Mouse (Mus musculus) CH12.LX (cell line): ENCODE data around the gene Tspan32. TPM values are rescaled to one million over a fixed set of nuclear protein-coding genes. Genes with fewer than 3 reads are reported as not detected.

ENCODE experiments used
- DNase-seq: peaks from one replicate; pipeline ENCODE4 v3.0.0-alpha.2; 2013; ENCODE audit errors: extremely low read depth
- H3K27ac ChIP-seq: 2 replicates; pipeline ENCODE4 v1.5.1; 2012; ENCODE audit warnings: low read depth, mild to moderate bottlenecking, control low read depth, moderate library complexity; ENCODE audit not compliant: insufficient read depth
- H3K27me3 ChIP-seq: replicated peaks from 2 replicates; pipeline ENCODE3; 2012; ENCODE audit warnings: inconsistent platforms
- H3K36me3 ChIP-seq, 2 experiments: replicated peaks in 1 of 2; 2 replicates each; pipeline versions ENCODE3 to v1.6.1; 2012; ENCODE audit warnings: inconsistent platforms in 1 of 2, low read length in 1 of 2, mild to moderate bottlenecking in 1 of 2, mixed read lengths in 1 of 2, moderate library complexity in 1 of 2; ENCODE audit not compliant: control insufficient read depth in 1 of 2, insufficient read depth in 1 of 2
- H3K4me1 ChIP-seq, 2 experiments: 2 replicates each; pipeline ENCODE4 v1.6.1; 2012; ENCODE audit warnings: inconsistent platforms in 1 of 2, moderate library complexity in 1 of 2; ENCODE audit not compliant: insufficient read depth in 2 of 2, control insufficient read depth in 1 of 2
- H3K4me2 ChIP-seq: 2 replicates; pipeline ENCODE4 v1.6.1; 2012; ENCODE audit warnings: low read depth, mild to moderate bottlenecking, control low read depth; ENCODE audit not compliant: poor library complexity, insufficient read depth, severe bottlenecking
- H3K4me3 ChIP-seq, 3 experiments: fragments of 150-350 bp in 1 of 3; sonication (generic) in 1 of 3; replicated peaks in 1 of 3; 2 replicates each; pipeline versions ENCODE3 to v1.5.1; 2011 to 2012; ENCODE audit warnings: low read depth in 2 of 3, low read length in 2 of 3, mild to moderate bottlenecking in 2 of 3, moderate library complexity in 2 of 3, control low read depth in 1 of 3, improper control_type of control experiment in 1 of 3, inconsistent platforms in 1 of 3, mixed read lengths in 1 of 3; ENCODE audit not compliant: poor library complexity in 1 of 3
- H3K79me2 ChIP-seq: replicated peaks from 2 replicates; pipeline ENCODE4 v1.6.1; 2012; ENCODE audit warnings: mild to moderate bottlenecking, moderate library complexity; ENCODE audit not compliant: control insufficient read depth, poor library complexity, insufficient read depth, severe bottlenecking; ENCODE audit errors: extremely low read depth
- H3K9ac ChIP-seq: 2 replicates; pipeline ENCODE4 v1.6.1; 2012; ENCODE audit warnings: low read depth, mild to moderate bottlenecking, control low read depth, moderate library complexity; ENCODE audit not compliant: insufficient read depth
- H3K9me3 ChIP-seq: replicated peaks from 2 replicates; pipeline ENCODE3; 2012; ENCODE audit warnings: low read length, inconsistent platforms, mixed read lengths
- BHLHE40 ChIP-seq: IDR thresholded peaks from 2 replicates; pipeline ENCODE4 v1.6.1; 2011; ENCODE audit warnings: mild to moderate bottlenecking, low read depth, low read length, improper control_type of control experiment
- CHD1 ChIP-seq: IDR thresholded peaks from 2 replicates; pipeline ENCODE4 v1.6.1; 2012; ENCODE audit warnings: low read depth, low read length, improper control_type of control experiment, inconsistent platforms
- CHD2 ChIP-seq: IDR thresholded peaks from 2 replicates; pipeline ENCODE4 v1.6.1; 2011; ENCODE audit warnings: low read length, improper control_type of control experiment
- CTCF ChIP-seq, 2 experiments: IDR thresholded peaks in 1 of 2; conservative IDR thresholded peaks in 1 of 2; 2 replicates each; pipeline ENCODE4 v1.5.1; 2011 to 2012; ENCODE audit warnings: low read depth in 2 of 2, low read length in 2 of 2, improper control_type of control experiment in 1 of 2, inconsistent platforms in 1 of 2, mild to moderate bottlenecking in 1 of 2, moderate library complexity in 1 of 2
- E2F4 ChIP-seq: IDR thresholded peaks from 2 replicates; pipeline ENCODE4 v1.6.1; 2011; ENCODE audit warnings: low read depth, low read length, improper control_type of control experiment; ENCODE audit not compliant: insufficient replicate concordance
- ELF1 ChIP-seq: IDR thresholded peaks from 2 replicates; pipeline ENCODE4 v1.6.1; 2014; ENCODE audit warnings: low read depth, mild to moderate bottlenecking, inconsistent platforms, low read length, improper control_type of control experiment
- EP300 ChIP-seq: IDR thresholded peaks from 2 replicates; pipeline ENCODE4 v1.6.1; 2011; ENCODE audit warnings: low read length, improper control_type of control experiment
- GABPA ChIP-seq: IDR thresholded peaks from 2 replicates; pipeline ENCODE4 v1.6.1; 2012; ENCODE audit warnings: low read depth, low read length, improper control_type of control experiment, inconsistent platforms; ENCODE audit not compliant: insufficient replicate concordance
- HCFC1 ChIP-seq: IDR thresholded peaks from 2 replicates; pipeline ENCODE4 v1.6.1; 2012; ENCODE audit warnings: low read depth, mild to moderate bottlenecking, inconsistent platforms, low read length, improper control_type of control experiment
- IRF4 ChIP-seq: IDR thresholded peaks from 2 replicates; pipeline ENCODE4 v1.6.1; 2014; ENCODE audit warnings: low read depth, mild to moderate bottlenecking, inconsistent platforms, low read length, improper control_type of control experiment
- KAT2A ChIP-seq: IDR thresholded peaks from 2 replicates; pipeline ENCODE4 v1.6.1; 2012; ENCODE audit warnings: low read length, improper control_type of control experiment, inconsistent platforms; ENCODE audit not compliant: insufficient replicate concordance
- MAFK ChIP-seq: IDR thresholded peaks from 2 replicates; pipeline ENCODE4 v1.6.1; 2011; ENCODE audit warnings: low read length, improper control_type of control experiment; ENCODE audit not compliant: insufficient replicate concordance
- MAX ChIP-seq: IDR thresholded peaks from 2 replicates; pipeline ENCODE4 v1.6.1; 2011; ENCODE audit warnings: low read length, improper control_type of control experiment
- MEF2A ChIP-seq: IDR thresholded peaks from 2 replicates; pipeline ENCODE4 v1.6.1; 2014; ENCODE audit warnings: low read depth, mild to moderate bottlenecking, inconsistent platforms, low read length, improper control_type of control experiment, borderline replicate concordance
- MXI1 ChIP-seq: IDR thresholded peaks from 2 replicates; pipeline ENCODE4 v1.6.1; 2011; ENCODE audit warnings: mild to moderate bottlenecking, low read depth, low read length, improper control_type of control experiment
- MYC ChIP-seq: IDR thresholded peaks from 2 replicates; pipeline ENCODE4 v1.6.1; 2011; ENCODE audit warnings: low read depth, mild to moderate bottlenecking, improper control_type of control experiment, low read length
- NELFE ChIP-seq: IDR thresholded peaks from 2 replicates; pipeline ENCODE4 v1.6.1; 2011; ENCODE audit warnings: low read depth, low read length, improper control_type of control experiment
- NRF1 ChIP-seq: IDR thresholded peaks from 2 replicates; pipeline ENCODE4 v1.6.1; 2014; ENCODE audit warnings: low read depth, mild to moderate bottlenecking, inconsistent platforms, low read length, improper control_type of control experiment, moderate library complexity
- POLR2A ChIP-seq: IDR thresholded peaks from 2 replicates; pipeline ENCODE4 v1.6.1; 2011; ENCODE audit warnings: low read depth, mild to moderate bottlenecking, improper control_type of control experiment, low read length
- POLR2AphosphoS2 ChIP-seq: IDR thresholded peaks from 2 replicates; pipeline ENCODE4 v1.6.1; 2011; ENCODE audit warnings: low read depth, low read length, improper control_type of control experiment
- RAD21 ChIP-seq: IDR thresholded peaks from 2 replicates; pipeline ENCODE4 v1.6.1; 2011; ENCODE audit warnings: low read depth, mild to moderate bottlenecking, low read length, improper control_type of control experiment, moderate library complexity
- RCOR1 ChIP-seq: conservative IDR thresholded peaks from 2 replicates; pipeline ENCODE4 v1.6.1; 2012; ENCODE audit warnings: low read depth, mild to moderate bottlenecking, inconsistent platforms, low read length, improper control_type of control experiment
- TBP ChIP-seq: conservative IDR thresholded peaks from 2 replicates; pipeline ENCODE4 v1.6.1; 2011; ENCODE audit warnings: low read depth, low read length, improper control_type of control experiment
- TCF12 ChIP-seq: IDR thresholded peaks from 2 replicates; pipeline ENCODE4 v1.6.1; 2014; ENCODE audit warnings: low read depth, mild to moderate bottlenecking, inconsistent platforms, low read length, improper control_type of control experiment
- UBTF ChIP-seq: IDR thresholded peaks from 2 replicates; pipeline ENCODE4 v1.6.1; 2012; ENCODE audit warnings: low read depth, mild to moderate bottlenecking, inconsistent platforms, low read length, improper control_type of control experiment, moderate library complexity
- ZNF384 ChIP-seq: IDR thresholded peaks from 2 replicates; pipeline ENCODE4 v1.6.1; 2012; ENCODE audit warnings: low read depth, low read length, improper control_type of control experiment, inconsistent platforms
- dilution Hi-C: fragments of 300-500 bp; cut with MboI; formaldehyde crosslinking; loops from 2 replicates; pipeline ENCODE4 v1.14.3; 2020; ENCODE audit warnings: low sequenced_read_pairs; ENCODE audit not compliant: extremely low pct_unique_long_range_greater_than_20kb, extremely low pct_ligation_motif_present
- in situ Hi-C: fragments of 300-500 bp; cut with MboI; formaldehyde crosslinking; loops from 3 replicates; pipeline ENCODE4 v1.14.3; 2019; ENCODE audit warnings: low sequenced_read_pairs, low pct_ligation_motif_present, low pct_unique_long_range_greater_than_20kb, mixed read lengths
- polyA plus RNA-seq: library from polyadenylated mRNA; unstranded; fragments of >175 nt; gene quantifications from 2 replicates; pipeline ENCODE4 v1.2.1, GENCODE M21; 2012; ENCODE audit warnings: low read depth; ENCODE audit not compliant: insufficient read length
- total RNA-seq, 2 experiments: library from RNA; depleted of rRNA; stranded (reverse); fragments of 300-350 nt in 1 of 2; fragments of >200 nt in 1 of 2; gene quantifications; 2 replicates each; pipeline ENCODE4 v1.2.3; 2012 to 2014

Tspan32 gene
- total and polyA plus RNA-seq, 3 experiments = 28.2 to 34.5 (median 28.6) TPM

- Histone ChIP-seq H3K9me3 (no peaks in the 10 kb centered on the region), H3K27ac (no peak overlapping the region), H3K36me3 (peaks cover 3 to 43% of the 10 kb centered on the region in 2 experiments), H3K4me2 (no peak overlapping the region), H3K4me1 (peaks cover 33 to 70% of the 10 kb centered on the region in 2 experiments), H3K4me3 (peak overlapping the region in 1 of 3 experiments; percentile 4), H3K79me2 (no peaks in the 10 kb centered on the region), H3K27me3 (no peaks in the 10 kb centered on the region), H3K9ac (no peak overlapping the region)
- in situ Hi-C loops = loop anchor here (25.0 kb wide), 1 partner anchor 555 kb away; the partner anchor contains the start of gene Lsp1
- no peak for DNase-seq
- dilution Hi-C loops = no loop called here
- no peak for TF ChIP-seq E2F4
- TF ChIP-seq POLR2AphosphoS2 = no peak
- no peak for TF ChIP-seq CHD2
- TF ChIP-seq KAT2A = no peak
- TF ChIP-seq UBTF = no peak
Observed at GRCm38 (mm10) chr7:143017181-143017580, 12.3 kb downstream of the Tspan32 start.

GRCm38 (mm10) chr7:143020040-143020439, 15.2 kb downstream of the Tspan32 start:
- H3K36me3 ChIP-seq = peaks cover 3 to 38% of the 10 kb centered on the region in 2 experiments
- peak overlapping the region; percentile 92 for H3K27ac ChIP-seq
- no peak overlapping the region for H3K9ac ChIP-seq
- in situ Hi-C loops (loop anchor here (25.0 kb wide), 1 partner anchor 558 kb away; the partner anchor contains the start of gene Lsp1), dilution Hi-C loops (no loop called here)
- H3K9me3 ChIP-seq = peaks cover 11% of the 10 kb centered on the region
- H3K4me3 ChIP-seq = peak overlapping the region in 1 of 3 experiments; percentile 54
- H3K4me1 ChIP-seq = peaks cover 39 to 87% of the 10 kb centered on the region in 2 experiments
- H3K27me3 ChIP-seq = no peaks in the 10 kb centered on the region
- no peak overlapping the region for H3K4me2 ChIP-seq
- H3K79me2 ChIP-seq = no peaks in the 10 kb centered on the region
- DNase-seq = no peak
- 0 out of 2 replicates have a peak, but pooled peaks have one; percentile 2 for TF ChIP-seq MAX
- no peak for TF ChIP-seq TBP

DNA sequence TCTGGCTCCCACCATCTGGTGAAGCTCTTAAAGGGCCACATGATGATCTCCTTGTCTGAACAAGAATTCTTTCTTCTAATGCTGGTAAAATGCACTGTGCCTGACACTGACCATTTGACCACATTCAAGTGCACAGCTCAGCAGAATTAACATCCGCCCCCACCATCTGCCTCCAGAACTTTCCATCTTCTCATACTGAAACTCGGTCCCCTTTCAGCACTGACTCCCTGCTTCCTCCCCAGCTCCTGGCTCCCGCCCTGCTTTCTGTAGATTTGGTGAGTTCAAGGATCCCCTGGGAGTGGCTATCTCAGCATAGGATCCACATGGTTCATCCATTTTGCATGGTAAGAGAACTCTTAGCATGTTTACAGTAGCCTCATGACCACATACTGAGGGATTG, 15.9 kb downstream of the Tspan32 start:
- dilution Hi-C loops = no loop called here
- Histone ChIP-seq H3K27ac (peak overlapping the region; percentile 92), H3K9ac (peak overlapping the region; percentile 19; the same call in 1 of the 2 replicates), H3K4me1 (peaks cover 37 to 81% of the 10 kb centered on the region in 2 experiments), H3K27me3 (no peaks in the 10 kb centered on the region), H3K4me3 (no peak overlapping the region), H3K36me3 (peaks cover 3 to 38% of the 10 kb centered on the region in 2 experiments), H3K9me3 (peaks cover 13% of the 10 kb centered on the region), H3K79me2 (no peaks in the 10 kb centered on the region), H3K4me2 (peak overlapping the region; percentile 27; the same call in 1 of the 2 replicates)
- in situ Hi-C loops = loop anchor here (25.0 kb wide), 1 partner anchor 558 kb away; the partner anchor contains the start of gene Lsp1
- peak; percentile 83 for DNase-seq
- TF ChIP-seq MXI1 = no peak
- TF ChIP-seq UBTF = no peak
- no peak; the same call in 1 of the 2 replicates for TF ChIP-seq RAD21
- no peak for TF ChIP-seq ELF1
- 0 out of 2 replicates have a peak, but pooled peaks have one; percentile 29 for TF ChIP-seq POLR2A
- no peak for TF ChIP-seq NRF1
- TF ChIP-seq EP300 = peak; percentile 92
- no peak for TF ChIP-seq CTCF (conservative IDR thresholded peaks at IDR 0.05 in 1 of 2, IDR thresholded peaks at IDR 0.05 in 1 of 2; ENCODE audit: low read depth in 2 of 2, low read length in 2 of 2)
- peak; percentile 72; the same call in 1 of the 2 replicates for TF ChIP-seq MEF2A
- peak; percentile 64 for TF ChIP-seq CHD2
- TF ChIP-seq MYC = peak; percentile 67
- TF ChIP-seq GABPA = no peak
- peak; percentile 57 for TF ChIP-seq BHLHE40
- no peak for TF ChIP-seq HCFC1
- TF ChIP-seq IRF4 = peak; percentile 96
- TF ChIP-seq CHD1 = no peak
- TF ChIP-seq TCF12 = peak; percentile 86
- peak; percentile 67; the same call in 1 of the 2 replicates for TF ChIP-seq RCOR1
- no peak for TF ChIP-seq ZNF384
- TF ChIP-seq MAFK = peak; percentile 97
- no peak for TF ChIP-seq NELFE
